Mouse (Mus musculus): ENCODE measurements around the gene Aqp3. TPM values are rescaled to one million over a fixed set of nuclear protein-coding genes. Genes with fewer than 3 reads are reported as not detected.

Gene Aqp3
- polyA plus RNA-seq, 1 experiment = 49.9 TPM

GRCm38 (mm10) chr4:41073008-41073817 is 24.8 kb downstream of the Aqp3 start:
- no peak for DNase-seq
- H3K4me1 ChIP-seq (ENCODE audit: control insufficient read depth, insufficient read depth, low read length) = no peaks in the 10 kb centered on the region
- H3K4me3 ChIP-seq (replicated peaks; ENCODE audit: extremely low read depth, low read depth, low read length) = no peak overlapping the region
- WGBS = 63% methylated on average over 12 of the region's 12 CpGs
- TF ChIP-seq POLR2A (IDR thresholded peaks at IDR 0.05; ENCODE audit: borderline replicate concordance, extremely low read depth, low read depth, low read length) (no peak), CTCF (IDR thresholded peaks at IDR 0.05; ENCODE audit: insufficient read depth, low read length) (no peak)

DNA sequence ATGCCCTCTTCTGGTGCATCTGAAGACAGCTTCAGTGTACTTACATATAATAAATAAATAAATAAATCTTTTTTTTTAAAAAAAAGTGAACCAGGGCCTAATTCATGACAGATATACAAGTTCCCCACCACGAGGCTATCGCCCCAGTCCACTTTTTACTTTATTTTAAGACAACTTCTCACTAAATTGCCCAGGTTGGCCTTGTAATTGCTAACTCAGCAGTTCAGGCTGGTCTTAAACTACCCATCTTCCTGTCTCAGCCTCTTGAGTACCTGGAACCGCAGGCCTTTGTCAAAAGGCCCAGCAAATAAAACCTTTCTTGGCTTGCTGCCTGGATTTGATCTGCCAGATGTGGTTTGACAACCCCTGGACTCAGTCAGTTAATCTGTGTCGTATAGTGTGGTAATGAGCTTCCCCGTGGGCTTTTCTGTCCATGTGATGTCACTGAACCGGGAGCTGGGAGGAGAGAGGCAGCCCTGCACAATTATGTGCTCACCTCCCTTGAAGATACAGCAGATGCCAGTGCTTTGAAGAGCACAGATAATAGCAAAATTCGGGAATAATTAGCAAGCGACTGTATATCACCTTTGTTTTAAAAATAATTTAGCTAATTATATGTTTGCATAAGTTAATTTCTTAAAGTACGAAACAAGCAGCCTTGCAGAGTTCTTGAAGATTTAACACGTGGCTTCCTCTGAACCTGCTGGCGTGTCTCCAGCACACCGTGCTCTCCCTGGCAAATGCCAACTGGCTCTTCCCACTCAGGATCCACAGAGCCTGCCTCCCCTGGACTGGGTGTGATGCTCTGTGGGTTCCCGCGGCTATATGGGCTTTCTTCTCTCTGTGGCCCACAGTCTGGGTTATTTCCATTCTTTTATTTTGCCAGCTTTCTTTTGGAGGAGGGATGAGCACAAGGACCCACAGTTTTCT is 26.2 kb downstream of the Aqp3 start:
- no peak for TF ChIP-seq POLR2A (IDR thresholded peaks at IDR 0.05; ENCODE audit: borderline replicate concordance, extremely low read depth, low read depth, low read length)
- TF ChIP-seq CTCF (IDR thresholded peaks at IDR 0.05; ENCODE audit: insufficient read depth, low read length) = no peak
- WGBS = 71% methylated on average over 14 of the region's 14 CpGs
- DNase-seq = no peak
- Histone ChIP-seq H3K4me1 (ENCODE audit: control insufficient read depth, insufficient read depth, low read length) (no peaks in the 10 kb centered on the region), H3K4me3 (replicated peaks; ENCODE audit: extremely low read depth, low read depth, low read length) (no peak overlapping the region)

GRCm38 (mm10) chr4:41065196-41065595 is 32.8 kb downstream of the Aqp3 start:
- WGBS = 75% methylated on average over 4 of the region's 4 CpGs
- Histone ChIP-seq H3K4me3 (replicated peaks; ENCODE audit: extremely low read depth, low read depth, low read length) (no peak overlapping the region), H3K4me1 (ENCODE audit: control insufficient read depth, insufficient read depth, low read length) (no peaks in the 10 kb centered on the region)
- no peak for DNase-seq
- TF ChIP-seq POLR2A (IDR thresholded peaks at IDR 0.05; ENCODE audit: borderline replicate concordance, extremely low read depth, low read depth, low read length) (no peak), CTCF (IDR thresholded peaks at IDR 0.05; ENCODE audit: insufficient read depth, low read length) (no peak)

- TF ChIP-seq CTCF (IDR thresholded peaks at IDR 0.05; ENCODE audit: insufficient read depth, low read length) = peak; percentile 32
- no peak for TF ChIP-seq POLR2A (IDR thresholded peaks at IDR 0.05; ENCODE audit: borderline replicate concordance, extremely low read depth, low read depth, low read length)
- WGBS = 15% methylated on average over 16 of the region's 16 CpGs
- no peaks in the 10 kb centered on the region for H3K4me1 ChIP-seq (ENCODE audit: control insufficient read depth, insufficient read depth, low read length)
- H3K4me3 ChIP-seq (replicated peaks; ENCODE audit: extremely low read depth, low read depth, low read length) = no peak overlapping the region
- peak; percentile 38 for DNase-seq
These were observed 33.9 kb downstream of the Aqp3 start for GRCm38 (mm10) chr4:41063894-41064673.

- TF ChIP-seq POLR2A (IDR thresholded peaks at IDR 0.05; ENCODE audit: borderline replicate concordance, extremely low read depth, low read depth, low read length) = no peak
- no peak for TF ChIP-seq CTCF (IDR thresholded peaks at IDR 0.05; ENCODE audit: insufficient read depth, low read length)
- Histone ChIP-seq H3K4me3 (replicated peaks; ENCODE audit: extremely low read depth, low read depth, low read length) (no peak overlapping the region), H3K4me1 (ENCODE audit: control insufficient read depth, insufficient read depth, low read length) (no peaks in the 10 kb centered on the region)
- WGBS = 49% methylated on average over 3 of the region's 3 CpGs
- no peak for DNase-seq
These were observed 34.6 kb downstream of the Aqp3 start for GRCm38 (mm10) chr4:41063351-41063750.

- WGBS = 56% methylated on average over 8 of the region's 9 CpGs
These were observed 40.6 kb downstream of the Aqp3 start for GRCm38 (mm10) chr4:41057361-41057760.

GRCm38 (mm10) chr4:41056742-41057332 is 41.1 kb downstream of the Aqp3 start:
- TF ChIP-seq POLR2A (IDR thresholded peaks at IDR 0.05; ENCODE audit: borderline replicate concordance, extremely low read depth, low read depth, low read length) = no peak
- TF ChIP-seq CTCF (IDR thresholded peaks at IDR 0.05; ENCODE audit: insufficient read depth, low read length) = no peak
- H3K4me3 ChIP-seq (replicated peaks; ENCODE audit: extremely low read depth, low read depth, low read length) = no peak overlapping the region

More at GRCm38 (mm10) chr4:41057361-41057760, 40.6 kb downstream of the Aqp3 start:
- no peak for DNase-seq
- Histone ChIP-seq H3K4me1 (ENCODE audit: control insufficient read depth, insufficient read depth, low read length) (0 out of 2 replicates have a peak, but pooled peaks cover 4% of the 10 kb centered on the region), H3K4me3 (replicated peaks; ENCODE audit: extremely low read depth, low read depth, low read length) (no peak overlapping the region)
- TF ChIP-seq CTCF (IDR thresholded peaks at IDR 0.05; ENCODE audit: insufficient read depth, low read length) = no peak
- TF ChIP-seq POLR2A (IDR thresholded peaks at IDR 0.05; ENCODE audit: borderline replicate concordance, extremely low read depth, low read depth, low read length) = no peak

GRCm38 (mm10) chr4:41056253-41056652 is 41.7 kb downstream of the Aqp3 start:
- 0 out of 2 replicates have a peak, but pooled peaks cover 4% of the 10 kb centered on the region for H3K4me1 ChIP-seq (ENCODE audit: control insufficient read depth, insufficient read depth, low read length)
- TF ChIP-seq CTCF (IDR thresholded peaks at IDR 0.05; ENCODE audit: insufficient read depth, low read length) (no peak), POLR2A (IDR thresholded peaks at IDR 0.05; ENCODE audit: borderline replicate concordance, extremely low read depth, low read depth, low read length) (no peak)
- 82% methylated on average over 1 of the region's 1 CpGs for WGBS
- no peak overlapping the region for H3K4me3 ChIP-seq (replicated peaks; ENCODE audit: extremely low read depth, low read depth, low read length)
- no peak for DNase-seq

More at GRCm38 (mm10) chr4:41056742-41057332, 41.1 kb downstream of the Aqp3 start:
- WGBS = 74% methylated on average over 7 of the region's 7 CpGs
- DNase-seq = no peak
- H3K4me1 ChIP-seq (ENCODE audit: control insufficient read depth, insufficient read depth, low read length) = 0 out of 2 replicates have a peak, but pooled peaks cover 4% of the 10 kb centered on the region
